Mouse (Mus musculus) spleen, postnatal 4 days (tissue): ENCODE measurements around the gene Rassf1.
"Not testable (repeated sequence)": the region's sequence is repeated elsewhere in the genome, so short reads cannot be mapped to it uniquely, and the experiment has no call there.

ENCODE experiments used
- DNase-seq, 2 experiments: peaks; one replicate each; pipeline ENCODE4 v3.0.0; 2022; ENCODE audit warnings: low spot score in 2 of 2

Rassf1 gene

DNA sequence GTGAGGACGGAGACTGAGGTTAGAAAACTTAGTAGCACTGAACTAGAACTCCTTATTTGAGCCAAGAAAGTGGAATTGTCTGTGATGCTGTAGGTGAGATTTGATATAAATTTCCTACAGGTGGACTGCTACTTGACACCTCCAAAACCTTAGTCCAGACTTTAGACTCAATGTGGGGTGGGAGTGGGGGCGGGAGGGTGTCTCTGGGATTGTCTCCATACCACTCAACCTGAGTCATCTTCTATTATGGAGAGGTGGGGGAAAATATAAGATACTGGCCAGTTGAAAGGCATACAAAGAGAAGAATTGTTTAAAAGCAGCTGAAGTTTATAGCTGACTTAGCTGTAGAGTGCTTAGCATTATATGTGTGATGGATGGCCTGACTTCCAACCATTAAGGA is 4.3 kb downstream of the Rassf1 start:
- no peak for DNase-seq

- DNase-seq, result no peak
These were observed 5.0 kb downstream of the Rassf1 start for GRCm38 (mm10) chr9:107556346-107556745.

DNA sequence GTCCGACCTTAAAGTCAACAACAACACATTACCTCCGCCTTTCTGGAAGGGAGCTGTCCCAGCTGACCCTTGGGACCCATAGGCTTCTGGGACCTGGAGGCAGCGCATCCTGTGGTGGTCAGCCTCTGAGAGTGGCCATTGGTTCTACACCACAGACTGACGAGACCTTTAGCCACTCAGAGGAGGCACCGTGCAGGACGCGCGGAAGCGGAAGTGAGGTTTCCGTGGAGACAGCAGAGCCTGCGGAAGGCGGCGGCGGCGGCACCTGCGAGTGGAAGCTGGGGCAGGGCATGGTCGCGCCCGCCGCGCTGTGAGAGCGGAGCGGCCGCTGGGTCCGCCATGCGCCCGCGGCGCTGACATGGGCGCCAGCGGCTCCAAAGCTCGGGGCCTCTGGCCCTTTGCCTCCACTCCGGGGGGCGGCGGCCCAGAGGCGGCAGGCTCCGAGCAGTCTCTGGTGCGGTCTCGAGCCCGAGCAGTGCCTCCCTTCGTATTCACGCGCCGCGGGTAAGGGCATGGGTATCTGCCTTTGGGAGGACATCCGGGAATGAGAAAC is 11.8 kb downstream of the Rassf1 start, which contains the start of gene Tusc2:
TSS of gene Tusc2 (plus strand) at position 227 of the 553 bp plus-strand sequence.
- peak; percentile 92 to 96 for DNase-seq

GRCm38 (mm10) chr9:107565556-107565955 is 14.2 kb downstream of the Rassf1 start:
- not testable (repeated sequence) for DNase-seq

DNA sequence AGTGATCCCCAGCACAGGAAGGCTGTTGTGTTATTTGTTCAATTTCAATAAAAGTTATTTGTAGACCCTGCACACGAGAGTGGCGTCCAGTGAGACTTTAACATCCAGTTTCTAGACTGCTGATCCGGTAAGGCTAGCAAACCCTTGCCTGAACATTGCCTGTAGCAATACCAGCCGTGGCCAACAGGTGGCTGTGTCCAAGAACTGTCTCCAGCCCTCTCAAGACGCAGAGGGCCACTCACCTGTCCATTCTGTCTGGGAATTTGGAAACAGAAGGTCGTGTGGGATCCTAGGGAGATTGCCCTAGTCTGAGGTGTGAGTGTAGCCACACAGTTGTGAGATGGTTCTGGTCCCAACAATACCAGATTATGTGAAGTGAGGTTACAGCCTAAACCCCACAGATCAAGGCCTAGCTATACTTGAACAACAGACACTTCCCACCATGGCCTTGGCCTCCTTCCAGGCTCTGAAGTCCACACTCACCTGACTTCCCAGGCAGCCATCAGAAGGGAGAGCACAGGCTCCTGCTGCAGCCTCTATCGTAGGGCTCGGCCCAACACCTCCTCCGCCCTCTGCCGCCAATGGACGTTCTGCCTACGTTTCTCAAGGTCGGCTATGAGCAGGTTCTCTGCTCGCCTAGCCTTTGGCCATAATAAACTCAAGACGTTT is 14.8 kb downstream of the Rassf1 start:
- DNase-seq, result peak; percentile 89 to 97

GRCm38 (mm10) chr9:107566855-107567254 is 15.5 kb downstream of the Rassf1 start:
- DNase-seq, result no peak

- no peak for DNase-seq
These were observed 16.5 kb downstream of the Rassf1 start, which contains the start of gene Hyal2 for GRCm38 (mm10) chr9:107567702-107568319. Hyal2 (plus strand) TSS chr9:107567945.

DNA sequence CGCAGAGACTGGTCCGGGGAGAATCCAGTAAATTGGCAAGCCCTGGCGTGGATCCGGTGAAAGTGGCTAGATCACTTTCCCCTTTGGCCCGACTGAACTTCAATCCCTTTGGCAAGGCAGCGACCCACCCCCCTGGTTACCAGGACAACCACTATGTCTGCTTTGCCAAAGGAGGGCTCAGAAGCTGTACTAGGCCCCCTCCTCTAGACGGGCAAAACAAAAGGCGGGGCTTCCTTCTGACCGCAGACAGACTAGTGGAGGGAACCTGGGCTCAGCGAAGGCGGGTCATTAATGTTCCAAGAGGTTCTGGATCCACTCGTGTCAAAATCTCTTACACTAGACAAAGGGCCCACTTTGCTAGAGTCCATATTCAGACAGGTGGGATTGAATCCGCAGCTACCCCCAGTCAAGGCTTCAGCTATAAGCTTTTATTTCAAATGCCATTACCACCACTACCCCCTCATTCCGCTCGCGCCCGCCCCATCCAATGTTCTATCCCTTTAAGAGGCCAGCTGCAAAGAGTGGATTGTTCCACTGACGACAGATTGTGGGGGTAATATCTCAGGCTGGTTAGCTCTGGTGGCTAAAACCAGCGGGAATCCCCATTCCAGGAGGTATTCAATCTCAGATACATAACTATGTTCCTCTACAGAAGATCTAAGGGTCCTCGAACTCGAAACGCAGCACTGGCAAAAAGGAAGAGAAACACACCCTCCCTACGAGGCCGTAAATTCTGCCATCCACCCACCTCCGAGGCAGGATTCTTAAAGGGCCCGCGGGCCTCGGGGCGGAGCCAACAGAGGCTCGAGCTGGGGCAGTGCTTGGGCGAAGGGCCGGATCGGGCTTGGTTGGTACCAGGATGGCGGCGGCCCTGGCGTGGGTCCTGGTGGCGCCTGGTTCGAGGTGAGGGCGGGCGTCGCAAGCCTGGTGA is 17.2 kb downstream of the Rassf1 start:
- peak; percentile 86 to 90 for DNase-seq

GRCm38 (mm10) chr9:107569270-107569669 is 17.9 kb downstream of the Rassf1 start:
- DNase-seq, result no peak

DNA sequence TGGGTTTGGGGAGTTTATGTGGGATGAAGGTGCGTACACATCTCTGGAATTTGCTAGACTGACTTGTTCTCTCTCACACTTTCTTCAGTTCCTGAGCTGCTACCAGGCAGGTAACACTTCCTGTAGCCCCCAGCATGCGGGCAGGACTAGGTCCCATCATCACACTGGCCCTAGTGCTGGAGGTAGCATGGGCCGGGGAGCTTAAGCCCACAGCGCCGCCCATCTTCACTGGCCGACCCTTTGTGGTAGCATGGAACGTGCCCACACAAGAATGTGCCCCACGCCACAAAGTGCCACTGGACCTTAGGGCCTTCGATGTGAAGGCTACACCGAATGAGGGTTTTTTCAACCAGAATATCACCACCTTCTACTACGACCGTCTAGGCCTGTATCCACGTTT is 18.7 kb downstream of the Rassf1 start:
- DNase-seq, result no peak

GRCm38 (mm10) chr9:107570845-107571244 is 19.5 kb downstream of the Rassf1 start:
- no peak for DNase-seq

GRCm38 (mm10) chr9:107571534-107572326 is 20.4 kb downstream of the Rassf1 start:
- DNase-seq, result no peak

DNA sequence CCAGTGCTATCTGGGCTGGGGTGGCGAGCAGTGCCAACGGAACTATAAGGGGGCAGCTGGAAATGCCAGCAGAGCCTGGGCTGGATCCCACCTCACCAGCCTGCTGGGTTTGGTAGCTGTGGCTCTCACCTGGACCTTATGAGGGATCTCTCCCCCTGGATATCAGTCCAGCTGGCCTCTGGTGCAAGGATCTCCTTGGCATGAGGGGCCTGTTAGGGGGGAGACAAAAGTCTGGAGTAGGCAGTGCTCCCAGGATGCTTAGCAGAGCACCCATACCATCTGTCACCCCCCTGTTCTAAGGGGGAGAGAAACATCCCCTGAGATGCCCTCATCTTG is 20.9 kb downstream of the Rassf1 start:
- DNase-seq, result no peak

DNA sequence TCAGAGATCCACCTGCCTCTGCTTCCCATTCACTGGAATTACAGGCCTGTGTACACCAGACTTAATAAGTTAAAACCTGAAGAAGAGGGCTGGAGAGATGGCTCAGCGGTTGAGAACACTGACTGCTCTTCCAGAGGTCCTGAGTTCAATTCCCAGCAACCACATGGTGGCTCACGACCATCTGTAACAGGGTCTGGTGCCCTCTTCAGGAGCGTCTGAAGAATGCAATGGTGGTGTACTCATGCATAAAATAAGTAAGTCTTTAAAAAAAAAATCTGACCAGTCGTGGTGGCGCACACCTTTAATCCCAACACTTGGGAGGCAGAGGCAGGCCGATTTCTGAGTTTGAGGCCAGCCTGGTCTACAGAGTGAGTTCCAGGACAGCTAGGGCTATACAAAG is 22.4 kb downstream of the Rassf1 start:
- DNase-seq, result not testable (repeated sequence)

DNA sequence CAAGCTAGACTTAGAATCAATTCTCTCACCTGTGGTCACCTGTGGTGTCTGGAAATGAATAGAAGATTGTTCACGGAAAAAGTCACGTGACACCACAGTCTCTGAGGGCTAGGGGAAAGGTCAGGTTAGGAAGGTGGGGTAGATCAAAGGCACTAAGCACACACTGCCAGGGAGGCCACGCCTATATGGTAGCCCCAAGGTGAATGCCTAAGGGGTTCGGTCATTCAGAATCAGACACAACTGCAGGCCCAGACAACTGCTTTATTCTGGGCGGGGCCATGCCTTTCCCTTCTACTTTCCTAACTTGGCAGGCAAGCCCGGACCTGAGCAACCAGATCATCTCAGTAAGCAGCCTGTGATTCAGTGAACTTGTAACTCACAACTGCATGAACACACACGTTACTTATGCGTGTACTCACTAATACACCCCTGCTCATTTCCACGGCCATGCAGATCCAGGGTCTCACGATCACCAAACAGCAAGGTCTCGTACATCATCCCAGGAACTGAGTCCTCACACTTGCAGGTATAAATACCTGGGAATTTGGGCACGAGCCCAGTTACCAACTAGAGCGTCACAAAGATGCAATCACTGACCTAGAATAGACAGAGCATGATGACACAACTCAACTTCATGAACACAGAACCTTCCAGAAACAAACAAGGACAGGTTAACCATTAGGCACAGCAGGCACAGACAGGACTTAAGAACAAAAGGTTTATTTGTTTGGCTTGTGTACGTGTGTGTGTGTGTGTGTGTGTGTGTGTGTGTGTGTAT is 24.4 kb downstream of the Rassf1 start:
- no peak for DNase-seq

DNA sequence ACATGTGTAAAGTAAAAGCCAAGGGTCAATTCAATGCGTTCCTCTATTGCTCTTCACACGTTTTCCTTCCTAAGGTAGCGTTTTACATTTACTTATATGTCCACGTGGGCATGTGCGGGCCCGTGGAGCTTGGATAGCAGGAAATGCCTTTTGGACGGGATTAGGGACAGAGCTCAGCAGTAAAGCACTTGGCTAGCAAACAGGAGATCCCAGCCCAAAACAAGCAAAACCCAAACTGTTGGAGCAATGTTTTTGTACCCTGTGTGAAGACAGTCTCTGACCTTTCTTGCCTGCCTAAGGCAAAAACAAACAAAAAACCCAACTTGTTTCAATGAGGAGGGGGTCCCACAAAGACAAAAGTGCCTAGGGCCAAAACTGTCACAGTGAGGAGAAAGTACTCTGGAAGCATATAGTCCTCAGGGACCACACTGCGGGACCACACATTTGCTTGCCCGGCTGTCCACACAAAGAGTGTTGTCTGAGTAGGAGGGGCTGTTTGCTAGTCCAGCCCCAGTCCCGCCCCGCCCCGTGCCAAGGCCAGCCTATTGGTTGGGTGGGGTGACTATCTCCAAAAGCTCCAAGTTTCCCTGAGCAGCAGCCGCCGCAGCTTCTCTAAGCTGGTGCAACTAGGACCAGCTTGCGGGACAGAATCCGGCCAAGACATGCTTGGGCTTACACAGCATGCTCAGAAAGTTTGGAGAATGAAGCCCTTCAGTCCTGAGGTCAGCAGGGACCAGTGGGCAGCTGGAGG is 25.2 kb downstream of the Rassf1 start, which contains the start of gene Hyal1:
TSS of gene Hyal1 (plus strand) at position 571 of the 751 bp plus-strand sequence.
- peak; percentile 84 to 89 for DNase-seq

DNA sequence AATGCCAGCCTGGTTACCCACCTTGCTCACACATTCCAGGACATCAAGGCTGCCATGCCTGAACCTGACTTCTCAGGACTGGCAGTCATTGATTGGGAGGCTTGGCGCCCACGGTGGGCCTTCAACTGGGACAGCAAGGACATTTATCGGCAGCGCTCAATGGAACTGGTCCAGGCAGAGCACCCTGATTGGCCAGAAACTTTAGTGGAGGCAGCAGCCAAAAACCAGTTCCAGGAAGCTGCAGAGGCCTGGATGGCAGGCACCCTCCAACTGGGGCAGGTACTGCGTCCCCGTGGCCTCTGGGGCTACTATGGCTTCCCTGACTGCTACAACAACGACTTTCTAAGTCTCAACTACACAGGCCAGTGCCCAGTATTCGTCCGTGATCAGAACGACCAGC is 26.5 kb downstream of the Rassf1 start:
- no peak for DNase-seq

DNA sequence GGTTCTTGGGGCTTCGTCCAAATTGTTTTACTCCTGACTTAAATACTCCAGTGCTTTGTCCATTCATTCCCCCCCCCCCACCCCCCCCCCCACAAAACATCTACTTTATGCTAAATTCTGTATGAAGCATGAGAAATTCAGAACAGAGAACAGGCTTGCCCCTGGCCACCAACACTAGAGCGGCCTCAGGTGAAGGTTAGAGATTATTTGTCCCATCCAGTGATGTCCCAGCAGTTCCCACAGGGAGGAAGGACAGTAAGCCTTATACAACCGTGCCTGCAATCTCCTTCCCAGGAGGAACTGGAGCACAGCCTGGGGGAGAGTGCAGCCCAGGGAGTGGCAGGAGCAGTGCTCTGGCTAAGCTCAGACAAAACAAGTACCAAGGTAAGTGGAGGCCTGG is 27.2 kb downstream of the Rassf1 start, which contains the start of gene Naa80:
TSS of gene Naa80 (plus strand) at position 301 of the 400 bp plus-strand sequence.
- DNase-seq, result no peak
